Comparison of ENCODE assay signal across 8 mouse cellular contexts in genomic region chr1:37029154-37029907, GRCm38 (mm10). TPM values are rescaled to one million over a fixed set of nuclear protein-coding genes. Genes with fewer than 3 reads are reported as not detected.
DNase-seq lines count a peak whose midpoint lies in the region; ATAC-seq and TF ChIP-seq lines count a peak whose summit lies in the region.

No protein-coding gene starts in this region.

- in situ Hi-C loops in Patski (cut with MboI; ENCODE audit: low pct_unique_long_range_greater_than_20kb), result no loop called here

- no peaks in the 10 kb centered on the region for H3K27me3 ChIP-seq in Patski

- POLR2A ChIA-PET in Patski (lab: Charles Lee), result no interaction called here

- intact Hi-C loops in gastrocnemius, postnatal 14 days (cut with DNase I; ENCODE audit: low total_unique reads), result no loop called here
- intact Hi-C loops in left cerebral cortex, postnatal 36 days (cut with DNase I), result no loop called here

- TF ChIP-seq CTCF in Patski (IDR thresholded peaks at IDR 0.05), result no peak

- ATAC-seq in Patski, result peak; percentile 8
- peak; percentile 70 for ATAC-seq in common myeloid progenitor, adult 5-6 weeks (replicated peaks; ENCODE audit: low read depth, poor library complexity, severe bottlenecking)

- CTCF ChIA-PET in Patski (lab: Charles Lee), result no interaction called here

- DNase-seq in Patski (ENCODE audit: low read depth, low spot score), result no peak
- DNase-seq in gastrocnemius, postnatal 14 days, result peak; percentile 86
- DNase-seq in induced T-regulatory cell, adult 2 months (ENCODE audit: low read depth), result peak; percentile 81
- DNase-seq in left cerebral cortex, postnatal 36 days (ENCODE audit: low spot score in 2 of 2), result peak; percentile 43 to 47
- peak; percentile 92 for DNase-seq in mesoderm, embryonic 11.5 days (ENCODE audit: low read depth, low spot score)
- peak; percentile 48 for DNase-seq in right cerebral cortex, postnatal 25 days
- DNase-seq in urinary bladder, postnatal 36 days (ENCODE audit: low spot score in 2 of 2), result peak; percentile 39 to 63

RNA-seq across cellular contexts. Expression of gene Vwa3b, which starts 2.9 kb away (rescaled TPM):
- polyA plus RNA-seq in Patski (2021), result not detected
- not detected in 2 replicates for total RNA-seq in common myeloid progenitor, adult 5-6 weeks (2017)
- total RNA-seq in gastrocnemius, postnatal 14 days (2021), result 10 to 100 TPM; 33.1 to 41.0 TPM
- 1 to 10 TPM; 2.4 to 3.9 TPM for total RNA-seq in left cerebral cortex, postnatal 36 days (2021)

Comparison
In these comparisons a context has a peak if more than half of its experiments do, and no peak if none do; other contexts are left out.
1. RNA of gene Vwa3b, which starts 2.9 kb away (total RNA-seq): 33.1 to 41.0 TPM in gastrocnemius, postnatal 14 days; 2.4 to 3.9 TPM in left cerebral cortex, postnatal 36 days and not detected in common myeloid progenitor, adult 5-6 weeks; every median in the first group is over 4 times any median in the second.